Mouse (Mus musculus): ENCODE measurements around the gene Ppil2. TPM values are rescaled to one million over a fixed set of nuclear protein-coding genes. Genes with fewer than 3 reads are reported as not detected.

Gene Ppil2
- total RNA-seq, 1 experiment from 2014 or later: 126 TPM

DNA sequence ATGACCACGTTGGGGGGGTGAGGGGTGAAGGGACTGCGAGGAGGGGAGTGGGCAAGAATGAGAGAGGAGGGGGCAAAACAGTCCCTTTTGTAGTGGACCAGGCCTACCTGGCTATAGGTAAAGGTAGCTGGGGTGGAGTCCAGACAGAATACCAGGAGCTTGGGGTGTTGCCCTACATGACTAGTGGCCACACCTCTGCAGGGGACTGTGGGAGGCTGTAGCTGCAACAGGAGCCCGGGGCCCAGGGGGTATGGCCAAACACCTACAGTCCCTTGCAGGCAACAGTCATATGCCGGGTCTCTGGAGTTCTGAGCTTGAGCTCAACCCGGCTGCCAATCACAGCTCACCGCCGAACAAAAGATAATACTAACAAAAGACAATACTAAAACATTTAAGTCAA is 59.0 kb downstream of the Ppil2 start:
- no peak for ATAC-seq (ENCODE audit: extremely low read depth, insufficient number of reproducible peaks, low FRiP score, poor library complexity, severe bottlenecking)

DNA sequence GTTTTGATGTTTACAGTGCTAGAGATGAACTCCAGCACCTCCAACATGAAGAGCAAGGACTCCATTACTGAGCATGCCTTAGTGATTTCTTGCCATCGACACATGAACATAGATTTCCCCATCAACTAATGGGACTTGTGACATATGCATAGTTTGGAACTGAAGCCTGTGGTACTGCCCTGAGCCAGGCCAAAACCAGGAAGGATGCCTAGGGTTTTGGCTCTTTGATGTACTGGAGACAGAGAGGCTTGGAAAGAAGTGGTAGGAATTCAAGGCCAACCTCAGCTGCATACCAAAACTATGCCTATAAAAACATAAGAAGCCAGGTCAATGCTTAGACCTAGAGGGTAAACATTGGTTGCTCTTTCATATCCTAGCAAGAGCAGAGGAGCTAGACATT is 61.2 kb downstream of the Ppil2 start:
- ATAC-seq (ENCODE audit: extremely low read depth, insufficient number of reproducible peaks, low FRiP score, poor library complexity, severe bottlenecking): no peak

- ATAC-seq (ENCODE audit: extremely low read depth, insufficient number of reproducible peaks, low FRiP score, poor library complexity, severe bottlenecking): no peak
Measured at GRCm38 (mm10) chr16:17045287-17045686, 65.8 kb downstream of the Ppil2 start.

- no peak for ATAC-seq (ENCODE audit: extremely low read depth, insufficient number of reproducible peaks, low FRiP score, poor library complexity, severe bottlenecking)
Measured at GRCm38 (mm10) chr16:17044320-17044719, 66.7 kb downstream of the Ppil2 start.

- no peak for ATAC-seq (ENCODE audit: extremely low read depth, insufficient number of reproducible peaks, low FRiP score, poor library complexity, severe bottlenecking)
Measured at GRCm38 (mm10) chr16:17041417-17041816, 69.6 kb downstream of the Ppil2 start.

- ATAC-seq (ENCODE audit: extremely low read depth, insufficient number of reproducible peaks, low FRiP score, poor library complexity, severe bottlenecking): no peak
Measured at GRCm38 (mm10) chr16:17040716-17041115, 70.3 kb downstream of the Ppil2 start.

Other genes starting within 250 kb of the Ppil2 start
- gene Igll1, start 247.3 kb downstream of the Ppil2 start, total RNA-seq (2017): 0.23 TPM in 1 of 2 replicates, not detected in the other
- 92.3 and 107 TPM in 2 replicates for gene Top3b, start 240.5 kb downstream of the Ppil2 start, total RNA-seq (2017)
- not detected in 2 replicates for gene Vpreb1, start 240.4 kb downstream of the Ppil2 start, total RNA-seq (2017)
- gene Ppm1f, start 214.8 kb downstream of the Ppil2 start, total RNA-seq (2017): 9.3 and 12.5 TPM in 2 replicates
- 130 and 147 TPM in 2 replicates for gene Mapk1, start 127.9 kb downstream of the Ppil2 start, total RNA-seq (2017)
- 1.3 and 2.8 TPM in 2 replicates for gene Ypel1, start 41.6 kb downstream of the Ppil2 start, total RNA-seq (2017)
- gene 2610318N02Rik, start 13.9 kb upstream of the Ppil2 start, total RNA-seq (2017): 3.3 TPM in 1 of 2 replicates, not detected in the other
- 6.8 and 11.8 TPM in 2 replicates for gene Sdf2l1, start 21.1 kb upstream of the Ppil2 start, total RNA-seq (2017)
- 1.9 and 2.9 TPM in 2 replicates for gene Ydjc, start 33.4 kb upstream of the Ppil2 start, total RNA-seq (2017)
- gene Ccdc116, start 36.0 kb upstream of the Ppil2 start, total RNA-seq (2017): 0.37 and 0.58 TPM in 2 replicates
- gene Ube2l3, start 91.4 kb upstream of the Ppil2 start, total RNA-seq (2017): 45.5 and 49.6 TPM in 2 replicates
- 0.12 TPM in 1 of 2 replicates, not detected in the other for gene Rimbp3, start 97.3 kb upstream of the Ppil2 start, total RNA-seq (2017)
- gene Hic2, start 122.3 kb upstream of the Ppil2 start, total RNA-seq (2017): 1.2 and 1.7 TPM in 2 replicates
- gene Tmem191c, start 164.8 kb upstream of the Ppil2 start, total RNA-seq (2017): 11.0 and 13.0 TPM in 2 replicates
- 0.35 TPM in 1 of 2 replicates, not detected in the other for gene Serpind1, start 220.1 kb upstream of the Ppil2 start, total RNA-seq (2017)